Mouse (Mus musculus) inflammation-experienced regulatory T-cells, adult 6 months (primary cell): ENCODE data around the gene Olfr1106. TPM values are rescaled to one million over a fixed set of nuclear protein-coding genes. Genes with fewer than 3 reads are reported as not detected.

Experiments used
- ATAC-seq: one replicate; pipeline ENCODE4 v1.8.0; 2017
- polyA plus RNA-seq, 3 experiments: library from polyadenylated mRNA; unstranded; fragments of 100-300 nt; shearing (Covaris generic); gene quantifications; one replicate each; pipeline ENCODE4 v1.2.1; 2017

Gene Olfr1106
- not detected for polyA plus RNA-seq

DNA sequence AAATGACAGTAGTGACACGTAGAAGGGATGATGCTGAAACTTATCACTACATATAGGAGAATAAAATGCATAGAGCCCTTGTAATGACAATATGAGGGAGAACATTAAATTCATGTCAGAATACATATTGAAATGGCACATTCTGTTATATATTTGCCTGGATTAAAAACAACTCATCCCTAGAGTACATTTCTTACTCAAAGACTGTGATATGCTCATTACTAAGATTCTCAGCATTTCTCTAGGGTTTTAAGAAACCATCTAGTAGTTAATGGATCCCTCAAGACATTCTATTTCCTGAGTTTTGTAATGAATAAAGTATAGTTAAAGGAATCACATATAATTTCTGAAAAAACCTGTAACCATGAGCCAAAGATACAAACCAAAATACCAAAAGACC is at the start of gene Olfr1106:
TSS of gene Olfr1106 (minus strand) at position 101 of the 400 bp plus-strand sequence.
- ATAC-seq: no peak

DNA sequence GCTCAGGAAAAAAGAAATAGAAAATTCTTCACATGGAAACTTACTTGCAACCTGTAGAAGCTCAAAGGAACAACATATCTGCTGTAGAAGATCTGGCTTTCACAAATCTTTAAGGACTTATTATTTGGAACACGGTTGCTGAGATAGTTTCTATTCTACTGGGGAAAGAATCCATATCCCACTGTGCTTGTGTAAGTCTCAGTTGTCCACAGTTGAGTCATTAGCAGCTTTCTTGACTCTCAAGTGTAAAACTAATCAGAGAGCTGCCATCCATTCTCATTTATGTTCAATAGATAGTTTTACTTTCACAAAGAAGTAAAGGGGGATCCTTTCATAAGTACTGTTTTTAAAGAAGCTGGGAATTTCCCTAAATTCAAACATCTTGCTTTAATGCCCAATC is 43.8 kb upstream of the Olfr1106 start, which contains the start of gene Olfr1109:
TSS of gene Olfr1109 (minus strand) at position 101 of the 400 bp plus-strand sequence.
- ATAC-seq: no peak

DNA sequence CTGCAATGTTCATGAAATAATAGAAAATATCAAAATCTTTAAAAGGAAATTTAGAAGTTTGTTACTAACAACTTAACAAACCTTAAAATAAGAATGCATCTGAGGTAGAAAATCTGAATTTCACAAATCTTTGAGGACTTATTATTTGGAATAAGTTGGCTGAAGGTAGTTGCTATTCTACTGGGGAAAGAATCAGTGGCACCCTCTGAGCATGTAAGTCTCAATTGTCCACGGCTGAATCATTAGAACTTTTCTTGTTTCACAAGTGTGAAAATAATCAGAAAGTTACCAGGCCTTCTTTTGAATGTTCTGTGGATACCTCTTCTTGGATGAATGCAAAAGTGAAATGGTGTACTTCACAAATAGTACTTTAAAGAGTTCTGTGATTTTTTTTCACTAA is 23.6 kb upstream of the Olfr1106 start, which contains the start of gene Olfr1107:
TSS of gene Olfr1107 (minus strand) at position 101 of the 400 bp plus-strand sequence.
- ATAC-seq: no peak

DNA sequence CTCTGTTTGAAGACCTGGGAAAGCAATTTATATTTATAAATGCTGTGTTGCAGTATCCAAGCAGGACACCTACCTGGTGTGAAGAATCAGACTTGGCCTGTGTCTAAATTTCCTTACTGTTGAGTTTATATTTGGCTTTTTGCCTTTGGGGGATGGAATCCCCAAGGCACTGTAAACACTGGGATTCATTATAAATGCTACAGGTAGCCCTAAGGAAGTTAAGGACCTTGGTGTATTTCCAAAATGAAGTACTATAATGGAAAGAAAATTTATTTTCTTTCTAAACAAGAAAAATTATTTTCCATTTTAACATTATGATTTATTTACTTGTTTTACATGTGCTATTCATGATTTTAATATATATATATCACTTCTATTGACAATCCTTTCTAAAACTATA is 15.6 kb downstream of the Olfr1106 start, which contains the start of gene Olfr1105:
TSS of gene Olfr1105 (minus strand) at position 101 of the 400 bp plus-strand sequence.
- ATAC-seq: no peak

DNA sequence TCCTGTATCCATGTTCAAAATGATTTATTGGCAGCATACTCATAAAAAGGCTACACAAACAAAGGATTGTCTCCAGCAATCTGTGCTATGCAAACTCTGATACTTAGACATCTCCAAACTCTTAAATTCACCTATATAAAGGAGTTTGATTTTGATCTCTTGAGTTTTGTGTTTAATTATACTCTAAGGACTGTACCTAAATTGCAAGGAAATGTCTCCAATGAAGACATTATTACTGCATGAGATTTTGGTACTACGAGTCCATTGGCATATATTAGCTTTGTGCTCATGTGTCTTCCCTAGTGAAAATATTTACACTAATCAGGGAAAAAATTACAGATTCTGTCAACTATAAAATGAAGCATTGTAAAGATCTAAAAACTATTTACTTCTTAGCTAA is 25.1 kb downstream of the Olfr1106 start, which contains the start of gene Olfr1104:
TSS of gene Olfr1104 (minus strand) at position 101 of the 400 bp plus-strand sequence.
- no peak for ATAC-seq

DNA sequence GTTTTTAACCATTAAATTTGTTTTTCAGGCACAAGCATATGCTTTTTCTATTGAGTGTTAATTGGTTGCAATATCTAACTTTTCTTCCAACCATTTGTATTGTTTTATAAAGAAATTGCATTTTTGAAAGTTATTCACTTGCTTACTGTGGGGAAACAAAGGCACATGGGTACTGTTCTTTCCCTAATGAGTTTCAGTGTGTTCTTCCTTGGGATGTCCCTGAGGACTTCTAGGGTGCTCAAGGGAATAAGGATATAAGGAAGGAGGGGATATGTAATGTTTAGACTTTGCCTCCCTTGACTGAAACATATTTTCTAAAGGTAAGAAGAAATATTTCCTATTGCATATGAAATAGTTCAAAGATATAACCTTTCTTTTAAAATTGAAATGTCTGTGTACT is 54.0 kb downstream of the Olfr1106 start, which contains the start of gene Olfr1102:
TSS of gene Olfr1102 (plus strand) at position 301 of the 400 bp plus-strand sequence.
- ATAC-seq: no peak

Other genes with a start within 250 kb of the Olfr1106 start
- gene Olfr141, start 242.3 kb downstream of the Olfr1106 start, polyA plus RNA-seq: not detected
- not detected for gene Olfr1094, start 227.6 kb downstream of the Olfr1106 start, polyA plus RNA-seq
- gene Olfr1095, start 200.6 kb downstream of the Olfr1106 start, polyA plus RNA-seq: not detected
- gene Gm13723, start 177.5 kb downstream of the Olfr1106 start, polyA plus RNA-seq: not detected
- not detected for gene Olfr1097, start 160.1 kb downstream of the Olfr1106 start, polyA plus RNA-seq
- gene Olfr1098, start 127.7 kb downstream of the Olfr1106 start, polyA plus RNA-seq: not detected
- not detected for gene Olfr1099, start 91.6 kb downstream of the Olfr1106 start, polyA plus RNA-seq
- gene Olfr1100, start 72.3 kb downstream of the Olfr1106 start, polyA plus RNA-seq: not detected
- gene Olfr1101, start 61.1 kb downstream of the Olfr1106 start, polyA plus RNA-seq: not detected
- gene Olfr1102, start 53.9 kb downstream of the Olfr1106 start, polyA plus RNA-seq: not detected
- gene Olfr1104, start 25.2 kb downstream of the Olfr1106 start, polyA plus RNA-seq: not detected
- gene Olfr1105, start 15.7 kb downstream of the Olfr1106 start, polyA plus RNA-seq: not detected
- gene Olfr1107, start 23.5 kb upstream of the Olfr1106 start, polyA plus RNA-seq: not detected
- not detected for gene Olfr1109, start 43.7 kb upstream of the Olfr1106 start, polyA plus RNA-seq
- gene Olfr259, start 62.3 kb upstream of the Olfr1106 start, polyA plus RNA-seq: not detected
- not detected for gene Olfr1110, start 88.0 kb upstream of the Olfr1106 start, polyA plus RNA-seq
- not detected for gene Olfr1111, start 100.4 kb upstream of the Olfr1106 start, polyA plus RNA-seq
- gene Olfr1112, start 135.5 kb upstream of the Olfr1106 start, polyA plus RNA-seq: not detected
- not detected for gene Olfr1113, start 156.7 kb upstream of the Olfr1106 start, polyA plus RNA-seq
- gene Olfr1115, start 195.7 kb upstream of the Olfr1106 start, polyA plus RNA-seq: not detected
- gene Olfr1116, start 215.3 kb upstream of the Olfr1106 start, polyA plus RNA-seq: under 1 TPM in 1 of 3 experiments, not detected in 2; 0.04 TPM